ENCODE assay signal across 16 mouse cellular contexts in genomic region chr3:144206942-144207341, GRCm38 (mm10).
"Had no signal": no experiment of that assay in that cellular context is flagged by ENCODE, and none has a peak within 500 bp of the region (broad histone marks: within the 10 kb centered on the region; RNA-seq: fewer than 3 reads in every experiment).

No protein-coding gene starts in this region.

- H3K27me3 ChIP-seq: heart, embryonic 12.5 days; hindbrain, embryonic 12.5 days; intestine, embryonic 15.5 days; limb, embryonic 12.5 days; liver, embryonic 13.5 days had no signal

- ATAC-seq: hindbrain, embryonic 16.5 days; intestine, embryonic 15.5 days had no signal

- DNase-seq: gastrocnemius, postnatal 25 days; layer of hippocampus, postnatal 36 days had no signal

- H3K36me3 ChIP-seq: heart, embryonic 10.5 days; heart, embryonic 12.5 days; hindbrain, embryonic 10.5 days; hindbrain, embryonic 12.5 days; intestine, embryonic 15.5 days; limb, embryonic 12.5 days; liver, embryonic 13.5 days; liver, embryonic 15.5 days had no signal

- H3K4me3 ChIP-seq: gastrocnemius, adult 2 months; heart, adult 2 months; hindbrain, embryonic 12.5 days; intestine, embryonic 15.5 days; layer of hippocampus, adult 2 months; limb, embryonic 12.5 days; liver, embryonic 13.5 days had no signal

- H3K4me1 ChIP-seq: heart, embryonic 12.5 days; intestine, embryonic 15.5 days had no signal

- H3K27ac ChIP-seq: heart, embryonic 10.5 days; hindbrain, embryonic 10.5 days; hindbrain, embryonic 12.5 days; liver, embryonic 13.5 days; liver, embryonic 15.5 days had no signal

- H3K9me3 ChIP-seq: heart, embryonic 10.5 days; heart, embryonic 12.5 days; hindbrain, embryonic 10.5 days; hindbrain, embryonic 12.5 days; intestine, embryonic 15.5 days; limb, embryonic 10.5 days; limb, embryonic 12.5 days; liver, embryonic 13.5 days; liver, embryonic 15.5 days had no signal

- H3K9ac ChIP-seq: heart, embryonic 12.5 days; hindbrain, embryonic 12.5 days; hindbrain, embryonic 14.5 days; liver, embryonic 13.5 days; liver, embryonic 15.5 days had no signal
